Mouse (Mus musculus) T-helper 1 cell (primary cell): ENCODE data around the gene Cfap20.
"Not testable (repeated sequence)": the region's sequence is repeated elsewhere in the genome, so short reads cannot be mapped to it uniquely, and the experiment has no call there.

Experiments used
- in situ Hi-C: fragments of 300-600 bp; cut with MboI, MseI; formaldehyde crosslinking; loops from one replicate; pipeline ENCODE4 v1.15.1; 2025; ENCODE audit warnings: high pct_unique_total_duplicates

Cfap20 gene

GRCm38 (mm10) chr8:95422193-95422810 is 12.4 kb downstream of the Cfap20 start:
- in situ Hi-C loops: loop anchor here (10.0 kb wide), 1 partner anchor 88 kb away; the partner anchor contains the start of genes Usb1 and Zfp319

DNA sequence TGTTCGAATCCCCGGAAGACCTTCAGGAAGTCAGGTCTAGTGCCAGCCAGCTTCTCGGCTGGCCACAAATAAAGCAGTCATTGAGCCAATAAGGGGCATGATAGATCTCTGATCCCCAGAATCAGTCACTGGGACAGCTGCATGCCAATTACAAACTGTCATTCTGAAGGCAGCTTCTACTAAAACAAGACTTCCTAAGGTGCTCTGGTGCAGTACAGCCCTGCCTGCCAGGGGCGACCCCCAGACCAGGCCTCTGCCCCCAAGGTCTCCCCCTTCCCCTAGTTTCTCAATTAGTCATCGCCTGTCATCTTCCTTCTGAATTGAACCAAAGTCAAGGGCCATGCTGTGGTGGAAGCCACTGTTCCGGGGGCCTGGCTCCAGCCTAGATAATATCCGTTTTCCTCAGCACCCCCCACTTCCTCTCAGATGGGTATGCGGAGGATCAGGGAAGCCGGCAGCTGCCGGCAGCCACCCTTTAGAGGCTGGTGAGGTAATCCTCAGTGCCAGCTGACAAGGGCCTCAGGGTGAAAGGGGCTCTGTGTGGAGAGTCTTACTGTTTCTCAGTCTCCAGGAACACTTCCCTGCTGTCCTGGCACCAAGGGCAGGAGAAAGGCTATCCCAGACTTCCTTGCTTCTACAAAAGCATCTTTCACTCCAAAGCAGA is 23.2 kb downstream of the Cfap20 start:
- in situ Hi-C loops: no loop called here

DNA sequence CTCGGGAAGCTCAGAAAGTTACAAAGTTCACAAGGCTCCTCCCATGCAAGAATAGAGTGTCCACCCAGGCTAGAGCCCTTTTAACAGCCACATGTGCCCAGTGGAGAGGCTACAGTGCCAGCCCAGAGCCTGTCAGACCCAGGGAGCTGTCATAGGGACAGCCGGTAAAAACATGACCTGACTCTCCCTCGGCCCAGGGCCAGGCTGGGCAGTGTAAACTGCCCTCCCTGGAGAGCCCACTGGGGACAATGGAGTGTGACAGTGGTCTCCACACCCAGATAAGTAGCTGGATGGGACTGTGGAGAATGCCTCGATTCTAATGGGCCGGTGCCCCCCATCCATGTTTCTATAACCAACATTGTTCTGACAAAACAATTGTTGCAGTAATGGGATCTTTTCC is 25.2 kb downstream of the Cfap20 start:
- in situ Hi-C loops: no loop called here

GRCm38 (mm10) chr8:95401091-95401490 is 33.6 kb downstream of the Cfap20 start:
- in situ Hi-C loops: no loop called here

GRCm38 (mm10) chr8:95399131-95399530 is 35.5 kb downstream of the Cfap20 start:
- in situ Hi-C loops: no loop called here

- in situ Hi-C loops: no loop called here
Observed at GRCm38 (mm10) chr8:95397201-95397600, 37.5 kb downstream of the Cfap20 start.

- in situ Hi-C loops: no loop called here
Observed at GRCm38 (mm10) chr8:95396752-95397151, 37.9 kb downstream of the Cfap20 start.

GRCm38 (mm10) chr8:95395186-95395918 is 39.3 kb downstream of the Cfap20 start:
- in situ Hi-C loops: no loop called here

GRCm38 (mm10) chr8:95392604-95393003 is 42.1 kb downstream of the Cfap20 start:
- in situ Hi-C loops: no loop called here

GRCm38 (mm10) chr8:95391101-95391500 is 43.6 kb downstream of the Cfap20 start:
- in situ Hi-C loops: no loop called here

DNA sequence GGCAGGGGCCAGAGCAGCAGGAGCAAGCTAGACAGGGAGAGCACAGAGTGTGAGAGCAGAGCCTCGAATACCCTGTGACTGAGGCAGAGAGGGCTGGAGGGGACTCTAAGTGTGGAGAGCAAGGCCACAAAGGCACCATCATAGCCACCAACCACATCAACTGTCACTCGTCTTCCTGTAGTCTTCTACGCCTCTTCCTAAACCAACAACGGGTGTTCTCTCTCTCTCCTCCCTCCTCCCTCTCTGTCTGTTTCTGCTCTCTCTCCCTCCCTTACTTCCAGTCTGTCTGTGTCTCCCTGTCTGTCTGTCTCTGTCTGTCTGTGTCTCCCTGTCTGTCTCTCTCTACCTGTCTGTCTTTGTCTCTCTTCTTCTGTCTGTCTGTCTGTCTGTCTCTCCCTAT is 44.4 kb downstream of the Cfap20 start:
- in situ Hi-C loops: no loop called here

- in situ Hi-C loops: loop anchor here (10.0 kb wide), 1 partner anchor 1083 kb away; no protein-coding TSS in a partner anchor
Observed at GRCm38 (mm10) chr8:95387936-95388335, 46.7 kb downstream of the Cfap20 start.

- in situ Hi-C loops: loop anchor here (10.0 kb wide), 1 partner anchor 1082 kb away; no protein-coding TSS in a partner anchor
Observed at GRCm38 (mm10) chr8:95387221-95387620, 47.4 kb downstream of the Cfap20 start.

GRCm38 (mm10) chr8:95386037-95386436 is 48.6 kb downstream of the Cfap20 start:
- in situ Hi-C loops: loop anchor here (10.0 kb wide), 1 partner anchor 1081 kb away; no protein-coding TSS in a partner anchor

DNA sequence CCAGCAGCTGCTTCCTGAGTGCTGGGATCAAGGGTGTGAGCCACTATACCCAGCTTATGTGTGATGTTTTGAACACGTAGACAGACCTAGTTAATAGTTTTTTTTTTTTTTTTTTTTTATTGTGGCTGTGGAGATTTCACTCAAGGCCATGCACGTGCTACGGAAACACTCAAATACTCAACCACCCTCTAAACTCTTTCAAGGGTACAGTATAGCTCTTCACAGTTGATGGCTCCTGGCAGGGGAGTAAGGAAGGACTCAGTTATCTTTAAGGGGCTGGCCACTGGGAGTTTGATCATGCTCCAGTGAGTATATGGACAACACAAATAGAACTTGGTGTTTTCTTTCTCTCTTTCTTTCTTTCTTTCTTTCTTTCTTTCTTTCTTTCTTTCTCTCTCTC is 50.2 kb downstream of the Cfap20 start:
- in situ Hi-C loops: loop anchor here (10.0 kb wide), 1 partner anchor 1080 kb away; no protein-coding TSS in a partner anchor

DNA sequence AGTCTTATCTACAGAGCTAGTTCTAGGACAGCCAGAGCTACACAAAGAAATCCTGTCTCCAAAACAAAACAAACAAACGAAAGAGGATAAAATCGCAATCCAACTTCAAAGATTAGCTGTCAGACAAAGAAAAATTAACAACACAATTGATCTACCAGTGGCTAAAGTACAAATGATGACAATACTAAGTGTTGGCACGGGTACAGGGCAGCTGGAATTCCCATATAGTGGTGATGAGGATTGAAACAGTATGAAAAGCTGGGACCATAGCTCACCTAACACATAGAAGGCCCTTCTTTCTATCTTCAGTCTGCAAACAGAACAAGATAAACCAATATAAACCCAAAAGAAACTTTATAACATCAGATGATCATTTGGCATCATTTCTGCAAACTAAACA is 53.1 kb downstream of the Cfap20 start:
- in situ Hi-C loops: loop anchor here (10.0 kb wide), 1 partner anchor 1077 kb away; no protein-coding TSS in a partner anchor

- in situ Hi-C loops: loop anchor here (10.0 kb wide), 1 partner anchor 1076 kb away; no protein-coding TSS in a partner anchor
Observed at GRCm38 (mm10) chr8:95380953-95381352, 53.7 kb downstream of the Cfap20 start.

DNA sequence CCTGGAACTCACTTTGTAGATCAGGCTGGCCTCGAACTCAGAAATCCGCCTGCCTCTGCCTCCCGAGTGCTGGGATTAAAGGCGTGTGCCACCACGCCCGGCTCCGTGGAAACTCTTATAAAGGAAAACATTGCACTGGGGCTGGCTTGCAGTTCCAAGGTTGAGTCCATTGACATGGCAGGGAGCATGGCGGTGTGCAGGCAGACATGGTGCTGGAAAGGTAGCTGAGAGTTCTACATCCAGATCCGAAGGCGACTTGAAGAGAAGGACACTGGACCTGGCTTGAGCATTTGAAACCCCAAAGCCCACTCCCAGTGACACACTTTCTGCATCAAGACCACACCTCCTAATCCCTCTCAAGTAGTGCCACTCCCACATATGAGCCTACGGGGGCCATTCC is 55.7 kb downstream of the Cfap20 start:
- in situ Hi-C loops: not testable (repeated sequence)

GRCm38 (mm10) chr8:95377863-95378291 is 56.8 kb downstream of the Cfap20 start:
- in situ Hi-C loops: no loop called here

DNA sequence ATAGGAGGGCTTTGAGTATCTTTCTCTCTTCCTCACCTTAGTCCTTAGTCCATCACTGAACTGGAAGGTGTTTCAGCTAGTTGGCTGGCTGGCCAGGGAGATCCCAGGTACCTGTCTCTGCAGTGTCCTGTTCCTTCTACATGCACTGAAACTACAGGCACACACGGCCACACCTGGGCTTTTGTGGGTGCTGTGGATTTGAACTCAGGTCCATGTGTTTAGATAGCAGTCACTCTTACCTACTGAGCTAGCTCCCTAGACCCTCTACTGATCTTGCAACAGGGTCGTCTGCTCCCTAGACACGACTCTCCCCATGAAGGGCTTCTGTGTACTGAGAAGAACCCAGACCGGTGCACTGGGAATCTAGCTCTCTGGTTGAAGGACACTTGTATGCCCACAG is 57.6 kb downstream of the Cfap20 start:
- in situ Hi-C loops: no loop called here

GRCm38 (mm10) chr8:95376309-95376999 is 58.2 kb downstream of the Cfap20 start:
- in situ Hi-C loops: no loop called here
